Mouse (Mus musculus) layer of hippocampus, adult 6 months (tissue): ENCODE results near the gene Vmn1r94. TPM values are rescaled to one million over a fixed set of nuclear protein-coding genes. Genes with fewer than 3 reads are reported as not detected.

Source experiments
- long read RNA-seq, 2 experiments: library from polyadenylated mRNA; unstranded; transcript quantifications; one replicate each; pipeline ENCODE4 v2.0.0; 2019 to 2020
- polyA plus RNA-seq: library from polyadenylated mRNA; unstranded; fragments of <200 nt; fragmentation: Nextera tagmentation; gene quantifications from 2 replicates; pipeline ENCODE4 v1.2.3, GENCODE M21; 2021

Gene Vmn1r94
- not detected in 2 replicates for polyA plus RNA-seq
- long read RNA-seq, experiment 1: 0 reads
- long read RNA-seq, experiment 2: 0 reads

GRCm38 (mm10) chr7:20168277-20168676 lies at the start of gene Vmn1r94:
Vmn1r94 (minus strand) TSS chr7:20168377.

GRCm38 (mm10) chr7:20205507-20205906 lies 37.3 kb upstream of the Vmn1r94 start, which contains the start of gene Gm6164:
Gm6164 (minus strand) TSS chr7:20205607.

GRCm38 (mm10) chr7:20193410-20193809 lies 25.2 kb upstream of the Vmn1r94 start, which contains the start of gene Vmn1r95:
Vmn1r95 (plus strand) TSS chr7:20193710.

DNA sequence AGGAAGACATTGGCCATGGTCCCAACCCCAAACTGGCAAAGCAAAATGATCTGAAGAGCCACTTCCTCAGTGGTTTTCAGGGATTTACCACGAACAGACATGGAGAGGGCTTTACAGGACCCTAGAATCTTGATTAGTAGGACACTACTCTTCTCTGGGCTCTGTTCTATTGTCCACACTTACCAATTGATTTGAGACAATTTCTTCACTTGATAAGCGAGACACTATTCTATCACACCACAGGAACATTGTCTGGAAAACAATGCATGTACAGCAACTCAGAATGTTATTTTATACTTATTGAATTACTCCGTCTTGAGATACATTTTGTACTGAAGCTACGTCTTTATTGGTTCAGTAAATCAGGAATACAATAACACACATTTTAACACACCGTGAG lies 29.2 kb downstream of the Vmn1r94 start, which contains the start of gene Vmn1r93:
Vmn1r93 (minus strand) TSS at position 101 of the 400 bp plus-strand sequence.

GRCm38 (mm10) chr7:20122479-20122878 lies 45.7 kb downstream of the Vmn1r94 start, which contains the start of gene Gm16442:
Gm16442 (minus strand) TSS chr7:20122579.

Other genes with a start within 250 kb of the Vmn1r94 start
- gene Pvr, start 247.2 kb downstream of the Vmn1r94 start, polyA plus RNA-seq: 1.6 and 1.9 TPM in 2 replicates
- gene Igsf23, start 217.6 kb downstream of the Vmn1r94 start, polyA plus RNA-seq: 0.08 TPM in 1 of 2 replicates, not detected in the other
- gene Ceacam20, start 203.0 kb downstream of the Vmn1r94 start, polyA plus RNA-seq: not detected in 2 replicates
- gene Nlrp9b, start 176.9 kb downstream of the Vmn1r94 start, polyA plus RNA-seq: not detected in 2 replicates
- not detected in 2 replicates for gene Vmn1r91, start 68.7 kb downstream of the Vmn1r94 start, polyA plus RNA-seq
- not detected in 2 replicates for gene Gm16442, start 45.8 kb downstream of the Vmn1r94 start, polyA plus RNA-seq
- gene Vmn1r93, start 29.3 kb downstream of the Vmn1r94 start, polyA plus RNA-seq: not detected in 2 replicates
- not detected in 2 replicates for gene Vmn1r95, start 25.3 kb upstream of the Vmn1r94 start, polyA plus RNA-seq
- not detected in 2 replicates for gene Gm6164, start 37.2 kb upstream of the Vmn1r94 start, polyA plus RNA-seq
- gene Gm4498, start 65.5 kb upstream of the Vmn1r94 start, polyA plus RNA-seq: not detected in 2 replicates
- not detected in 2 replicates for gene Gm5890, start 94.5 kb upstream of the Vmn1r94 start, polyA plus RNA-seq
- gene Gm4133, start 165.7 kb upstream of the Vmn1r94 start, polyA plus RNA-seq: not detected in 2 replicates
- gene Gm5728, start 207.0 kb upstream of the Vmn1r94 start, polyA plus RNA-seq: not detected in 2 replicates
- not detected in 2 replicates for gene Vmn1r100, start 249.6 kb upstream of the Vmn1r94 start, polyA plus RNA-seq